Mouse (Mus musculus) adrenal gland, postnatal 4 days (tissue): ENCODE measurements around the gene Usb1. TPM values are rescaled to one million over a fixed set of nuclear protein-coding genes. Genes with fewer than 3 reads are reported as not detected.

ENCODE experiments used
- DNase-seq, 2 experiments: peaks; one replicate each; pipeline ENCODE4 v3.0.0; 2021 to 2022; ENCODE audit warnings: low spot score in 2 of 2, mixed read lengths in 2 of 2
- long read RNA-seq, 2 experiments: library from polyadenylated mRNA; stranded (forward); transcript quantifications; one replicate each; pipeline ENCODE4 v2.0.0; 2021
- total RNA-seq, 2 experiments: library from RNA; stranded (reverse); gene quantifications; 2 replicates each; pipeline ENCODE4 v1.2.3; 2021

The Usb1 gene
- 10 to 100 TPM; 25.2 to 28.5 TPM for total RNA-seq
- long read RNA-seq, experiment 1, transcript Usb1-201 (7 exons, 1,758 nt) = major isoform, 16 of 20 reads
- long read RNA-seq, experiment 1, partial matches to known transcripts = 1 of 20 reads
- long read RNA-seq, experiment 1, other reads (novel, unspliced or antisense) = 3 of 20 reads
- long read RNA-seq, experiment 2, transcript Usb1-201 (7 exons, 1,758 nt) = major isoform, 16 of 24 reads
- long read RNA-seq, experiment 2, partial matches to known transcripts = 0 of 24 reads
- long read RNA-seq, experiment 2, other reads (novel, unspliced or antisense) = 8 of 24 reads

- peak; percentile 93 to 96 for DNase-seq
Measured at GRCm38 (mm10) chr8:95331720-95332436, at the start of gene Usb1, which contains the start of gene Zfp319. Gene Usb1, plus strand, starts transcription at chr8:95332284. Gene Zfp319, minus strand, starts transcription at chr8:95331950.

- DNase-seq = no peak
Measured at GRCm38 (mm10) chr8:95289066-95289650, 42.9 kb upstream of the Usb1 start.

GRCm38 (mm10) chr8:95293172-95293571 lies 38.9 kb upstream of the Usb1 start:
- DNase-seq = peak in 1 of 2 experiments; percentile 45

- no peak for DNase-seq
Measured at GRCm38 (mm10) chr8:95293891-95294290, 38.2 kb upstream of the Usb1 start.

- DNase-seq = no peak
Measured at GRCm38 (mm10) chr8:95302410-95302809, 29.7 kb upstream of the Usb1 start.

- DNase-seq = no peak
Measured at GRCm38 (mm10) chr8:95305526-95305925, 26.6 kb upstream of the Usb1 start.

GRCm38 (mm10) chr8:95306431-95306830 lies 25.7 kb upstream of the Usb1 start, which contains the start of gene Cngb1:
Gene Cngb1, minus strand, starts transcription at chr8:95306585.
- no peak for DNase-seq

- no peak for DNase-seq
Measured at GRCm38 (mm10) chr8:95310342-95310970, 21.6 kb upstream of the Usb1 start, which contains the start of gene Tepp. Gene Tepp, plus strand, starts transcription at chr8:95310566.

- peak in 1 of 2 experiments; percentile 41 for DNase-seq
Measured at GRCm38 (mm10) chr8:95312836-95313235, 19.2 kb upstream of the Usb1 start.

GRCm38 (mm10) chr8:95313857-95314256 lies 18.2 kb upstream of the Usb1 start:
- no peak for DNase-seq

- DNase-seq = no peak
Measured at GRCm38 (mm10) chr8:95314707-95315106, 17.4 kb upstream of the Usb1 start.

- no peak for DNase-seq
Measured at GRCm38 (mm10) chr8:95315350-95315749, 16.7 kb upstream of the Usb1 start.

- DNase-seq = peak in 1 of 2 experiments; percentile 26
Measured at GRCm38 (mm10) chr8:95320224-95321139, 11.6 kb upstream of the Usb1 start.

- no peak for DNase-seq
Measured at GRCm38 (mm10) chr8:95323201-95323600, 8.9 kb upstream of the Usb1 start.

- DNase-seq = no peak
Measured at GRCm38 (mm10) chr8:95324646-95325045, 7.4 kb upstream of the Usb1 start.

GRCm38 (mm10) chr8:95326822-95327221 lies 5.3 kb upstream of the Usb1 start:
- no peak for DNase-seq

GRCm38 (mm10) chr8:95327866-95328465 lies 4.1 kb upstream of the Usb1 start:
- DNase-seq = no peak

GRCm38 (mm10) chr8:95330367-95330766 lies 1.7 kb upstream of the Usb1 start:
- no peak for DNase-seq

GRCm38 (mm10) chr8:95331156-95331719 lies 846 bp upstream of the Usb1 start:
- DNase-seq = peak in 1 of 2 experiments; percentile 45
